Mouse (Mus musculus) neural tube, embryonic 11.5 days (tissue): ENCODE measurements around the gene Vmn1r72. TPM values are rescaled to one million over a fixed set of nuclear protein-coding genes. Genes with fewer than 3 reads are reported as not detected.
A peak's percentile ranks its signal among the peaks of the same experiment; 100 is the strongest.
"Not testable (repeated sequence)": the region's sequence is repeated elsewhere in the genome, so short reads cannot be mapped to it uniquely, and the experiment has no call there.

Experiments
- ATAC-seq: fragments of 200-750 bp; cut with Nextera tagmentation; 2 replicates; pipeline ENCODE4 v1.8.0; 2017; ENCODE audit warnings: moderate number of reproducible peaks, mild to moderate bottlenecking, moderate TSS enrichment, moderate library complexity; ENCODE audit not compliant: insufficient read depth, low FRiP score, low TSS enrichment
- DNase-seq: peaks from one replicate; pipeline ENCODE4 v3.0.0-alpha.2; 2015; ENCODE audit warnings: low spot score
- H3K27ac ChIP-seq: fragments of 300-500 bp; sonication (generic); 2 replicates; pipeline ENCODE4 v1.5.1; 2014; ENCODE audit warnings: low read depth, mild to moderate bottlenecking, low read length
- H3K27me3 ChIP-seq: fragments of 300-500 bp; sonication (generic); 2 replicates; pipeline ENCODE4 v1.6.1; 2014; ENCODE audit warnings: mild to moderate bottlenecking, low read length, mixed read lengths; ENCODE audit not compliant: control insufficient read depth, insufficient read depth
- H3K36me3 ChIP-seq: fragments of 300-500 bp; sonication (generic); 2 replicates; pipeline ENCODE4 v1.6.1; 2014; ENCODE audit warnings: mild to moderate bottlenecking, low read length, moderate library complexity, mixed read lengths; ENCODE audit not compliant: control insufficient read depth, insufficient read depth
- H3K4me1 ChIP-seq: fragments of 300-500 bp; sonication (generic); 2 replicates; pipeline ENCODE4 v1.6.1; 2014; ENCODE audit warnings: low read length, mixed read lengths; ENCODE audit not compliant: control insufficient read depth, insufficient read depth
- H3K4me2 ChIP-seq: fragments of 300-500 bp; sonication (generic); 2 replicates; pipeline ENCODE4 v1.6.1; 2014; ENCODE audit warnings: low read depth, mild to moderate bottlenecking, moderate library complexity
- H3K4me3 ChIP-seq: fragments of 300-500 bp; sonication (generic); 2 replicates; pipeline ENCODE4 v1.5.1; 2014; ENCODE audit warnings: low read depth, low read length
- H3K9ac ChIP-seq: fragments of 300-500 bp; sonication (generic); 2 replicates; pipeline ENCODE4 v1.6.1; 2014; ENCODE audit warnings: mild to moderate bottlenecking, low read length
- H3K9me3 ChIP-seq: fragments of 300-500 bp; sonication (generic); 2 replicates; pipeline ENCODE4 v1.6.1; 2016; ENCODE audit warnings: low read length; ENCODE audit not compliant: control insufficient read depth
- WGBS: fragments of 180-500 bp; shearing (Covaris S2); extraction: QIAGEN DNeasy Blood & Tissue Kit; methylation state at CpG from one replicate; pipeline ENCODE4 v1.1.7; 2014; 5-methylcytosine and 5-hydroxymethylcytosine counted together
- polyA plus RNA-seq: library from polyadenylated mRNA; unstranded; fragments of >200 nt; fragmentation: Nextera tagmentation; extraction: Ambion mirVana; gene quantifications from 2 replicates; pipeline ENCODE4 v1.2.1, GENCODE M21; 2014

Vmn1r72 gene
- not detected in 2 replicates for polyA plus RNA-seq

DNA sequence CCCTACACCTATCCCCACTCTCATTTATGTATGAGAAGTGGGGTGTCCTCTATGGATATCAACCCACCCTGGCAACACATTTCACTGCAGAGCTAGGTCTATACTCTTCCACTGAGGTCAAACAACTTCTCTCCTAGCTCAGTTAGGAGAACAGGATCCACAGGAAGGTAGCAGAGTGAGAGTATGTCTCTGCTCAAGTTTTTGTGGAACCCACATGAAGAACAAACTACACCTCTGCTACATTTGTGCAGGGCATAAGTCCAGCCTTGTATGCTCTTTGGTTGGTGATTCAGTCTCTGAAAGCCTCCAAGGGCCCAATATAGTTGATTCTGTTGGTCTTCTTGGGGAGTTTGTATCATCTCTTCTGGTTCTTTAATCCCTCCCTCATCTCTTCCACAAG lies at the start of gene Vmn1r72:
Gene Vmn1r72, minus strand, starts transcription at position 101 of the 400 bp plus-strand sequence.
- not testable (repeated sequence) for H3K27me3 ChIP-seq, H3K4me3 ChIP-seq, H3K9ac ChIP-seq, DNase-seq, H3K4me2 ChIP-seq, ATAC-seq, H3K9me3 ChIP-seq, H3K4me1 ChIP-seq, H3K36me3 ChIP-seq, H3K27ac ChIP-seq

- H3K4me2 ChIP-seq, H3K9ac ChIP-seq, H3K9me3 ChIP-seq, H3K27me3 ChIP-seq, H3K27ac ChIP-seq, H3K4me3 ChIP-seq, H3K4me1 ChIP-seq, H3K36me3 ChIP-seq, ATAC-seq: not testable (repeated sequence)
- DNase-seq, result peak; percentile 49
- WGBS, result 8% methylated on average over 8 of the region's 8 CpGs
These were observed 62.9 kb downstream of the Vmn1r72 start for GRCm38 (mm10) chr7:11617082-11617481.

Other genes starting within 250 kb of the Vmn1r72 start
- not detected in 2 replicates for gene Zscan4-ps2, start 165.8 kb downstream of the Vmn1r72 start, polyA plus RNA-seq
- not detected in 2 replicates for gene Zscan4-ps3, start 70.8 kb downstream of the Vmn1r72 start, polyA plus RNA-seq
- gene Vmn1r73, start 50.1 kb upstream of the Vmn1r72 start, polyA plus RNA-seq, result not detected in 2 replicates
- not detected in 2 replicates for gene Vmn1r74, start 153.8 kb upstream of the Vmn1r72 start, polyA plus RNA-seq
- not detected in 2 replicates for gene Vmn1r75, start 194.5 kb upstream of the Vmn1r72 start, polyA plus RNA-seq